Mouse (Mus musculus) CH12.LX (cell line): ENCODE results near the gene BC003965. TPM values are rescaled to one million over a fixed set of nuclear protein-coding genes. Genes with fewer than 3 reads are reported as not detected.
A peak's percentile ranks its signal among the peaks of the same experiment; 100 is the strongest.

Experiments used
- DNase-seq: peaks from one replicate; pipeline ENCODE4 v3.0.0-alpha.2; 2013; ENCODE audit errors: extremely low read depth
- H3K27ac ChIP-seq: 2 replicates; pipeline ENCODE4 v1.5.1; 2012; ENCODE audit warnings: low read depth, mild to moderate bottlenecking, control low read depth, moderate library complexity; ENCODE audit not compliant: insufficient read depth
- H3K27me3 ChIP-seq: replicated peaks from 2 replicates; pipeline ENCODE3; 2012; ENCODE audit warnings: inconsistent platforms
- H3K36me3 ChIP-seq, 2 experiments: replicated peaks in 1 of 2; 2 replicates each; pipeline versions ENCODE3 to v1.6.1; 2012; ENCODE audit warnings: inconsistent platforms in 1 of 2, low read length in 1 of 2, mild to moderate bottlenecking in 1 of 2, mixed read lengths in 1 of 2, moderate library complexity in 1 of 2; ENCODE audit not compliant: control insufficient read depth in 1 of 2, insufficient read depth in 1 of 2
- H3K4me1 ChIP-seq, 2 experiments: 2 replicates each; pipeline ENCODE4 v1.6.1; 2012; ENCODE audit warnings: inconsistent platforms in 1 of 2, moderate library complexity in 1 of 2; ENCODE audit not compliant: insufficient read depth in 2 of 2, control insufficient read depth in 1 of 2
- H3K4me2 ChIP-seq: 2 replicates; pipeline ENCODE4 v1.6.1; 2012; ENCODE audit warnings: low read depth, mild to moderate bottlenecking, control low read depth; ENCODE audit not compliant: poor library complexity, insufficient read depth, severe bottlenecking
- H3K4me3 ChIP-seq, 3 experiments: fragments of 150-350 bp in 1 of 3; sonication (generic) in 1 of 3; replicated peaks in 1 of 3; 2 replicates each; pipeline versions ENCODE3 to v1.5.1; 2011 to 2012; ENCODE audit warnings: low read depth in 2 of 3, low read length in 2 of 3, mild to moderate bottlenecking in 2 of 3, moderate library complexity in 2 of 3, control low read depth in 1 of 3, improper control_type of control experiment in 1 of 3, inconsistent platforms in 1 of 3, mixed read lengths in 1 of 3; ENCODE audit not compliant: poor library complexity in 1 of 3
- H3K79me2 ChIP-seq: replicated peaks from 2 replicates; pipeline ENCODE4 v1.6.1; 2012; ENCODE audit warnings: mild to moderate bottlenecking, moderate library complexity; ENCODE audit not compliant: control insufficient read depth, poor library complexity, insufficient read depth, severe bottlenecking; ENCODE audit errors: extremely low read depth
- H3K9ac ChIP-seq: 2 replicates; pipeline ENCODE4 v1.6.1; 2012; ENCODE audit warnings: low read depth, mild to moderate bottlenecking, control low read depth, moderate library complexity; ENCODE audit not compliant: insufficient read depth
- H3K9me3 ChIP-seq: replicated peaks from 2 replicates; pipeline ENCODE3; 2012; ENCODE audit warnings: low read length, inconsistent platforms, mixed read lengths
- CHD1 ChIP-seq: IDR thresholded peaks from 2 replicates; pipeline ENCODE4 v1.6.1; 2012; ENCODE audit warnings: low read depth, low read length, improper control_type of control experiment, inconsistent platforms
- CTCF ChIP-seq, 2 experiments: IDR thresholded peaks in 1 of 2; conservative IDR thresholded peaks in 1 of 2; 2 replicates each; pipeline ENCODE4 v1.5.1; 2011 to 2012; ENCODE audit warnings: low read depth in 2 of 2, low read length in 2 of 2, improper control_type of control experiment in 1 of 2, inconsistent platforms in 1 of 2, mild to moderate bottlenecking in 1 of 2, moderate library complexity in 1 of 2
- E2F4 ChIP-seq: IDR thresholded peaks from 2 replicates; pipeline ENCODE4 v1.6.1; 2011; ENCODE audit warnings: low read depth, low read length, improper control_type of control experiment; ENCODE audit not compliant: insufficient replicate concordance
- EP300 ChIP-seq: IDR thresholded peaks from 2 replicates; pipeline ENCODE4 v1.6.1; 2011; ENCODE audit warnings: low read length, improper control_type of control experiment
- ETS1 ChIP-seq: conservative IDR thresholded peaks from 2 replicates; pipeline ENCODE4 v1.6.1; 2012; ENCODE audit warnings: low read depth, mild to moderate bottlenecking, inconsistent platforms, low read length, improper control_type of control experiment, moderate library complexity
- GABPA ChIP-seq: IDR thresholded peaks from 2 replicates; pipeline ENCODE4 v1.6.1; 2012; ENCODE audit warnings: low read depth, low read length, improper control_type of control experiment, inconsistent platforms; ENCODE audit not compliant: insufficient replicate concordance
- IRF4 ChIP-seq: IDR thresholded peaks from 2 replicates; pipeline ENCODE4 v1.6.1; 2014; ENCODE audit warnings: low read depth, mild to moderate bottlenecking, inconsistent platforms, low read length, improper control_type of control experiment
- JUND ChIP-seq: conservative IDR thresholded peaks from 2 replicates; pipeline ENCODE4 v1.6.1; 2011; ENCODE audit warnings: low read depth, low read length, improper control_type of control experiment
- KAT2A ChIP-seq: IDR thresholded peaks from 2 replicates; pipeline ENCODE4 v1.6.1; 2012; ENCODE audit warnings: low read length, improper control_type of control experiment, inconsistent platforms; ENCODE audit not compliant: insufficient replicate concordance
- MAX ChIP-seq: IDR thresholded peaks from 2 replicates; pipeline ENCODE4 v1.6.1; 2011; ENCODE audit warnings: low read length, improper control_type of control experiment
- MAZ ChIP-seq: IDR thresholded peaks from 2 replicates; pipeline ENCODE4 v1.6.1; 2012; ENCODE audit warnings: low read depth, mild to moderate bottlenecking, inconsistent platforms, low read length, improper control_type of control experiment, moderate library complexity
- MEF2A ChIP-seq: IDR thresholded peaks from 2 replicates; pipeline ENCODE4 v1.6.1; 2014; ENCODE audit warnings: low read depth, mild to moderate bottlenecking, inconsistent platforms, low read length, improper control_type of control experiment, borderline replicate concordance
- MXI1 ChIP-seq: IDR thresholded peaks from 2 replicates; pipeline ENCODE4 v1.6.1; 2011; ENCODE audit warnings: mild to moderate bottlenecking, low read depth, low read length, improper control_type of control experiment
- MYC ChIP-seq: IDR thresholded peaks from 2 replicates; pipeline ENCODE4 v1.6.1; 2011; ENCODE audit warnings: low read depth, mild to moderate bottlenecking, improper control_type of control experiment, low read length
- NELFE ChIP-seq: IDR thresholded peaks from 2 replicates; pipeline ENCODE4 v1.6.1; 2011; ENCODE audit warnings: low read depth, low read length, improper control_type of control experiment
- PAX5 ChIP-seq: IDR thresholded peaks from 2 replicates; pipeline ENCODE4 v1.6.1; 2012; ENCODE audit warnings: low read length, inconsistent platforms, mixed read lengths
- POLR2A ChIP-seq: IDR thresholded peaks from 2 replicates; pipeline ENCODE4 v1.6.1; 2011; ENCODE audit warnings: low read depth, mild to moderate bottlenecking, improper control_type of control experiment, low read length
- POLR2AphosphoS2 ChIP-seq: IDR thresholded peaks from 2 replicates; pipeline ENCODE4 v1.6.1; 2011; ENCODE audit warnings: low read depth, low read length, improper control_type of control experiment
- RAD21 ChIP-seq: IDR thresholded peaks from 2 replicates; pipeline ENCODE4 v1.6.1; 2011; ENCODE audit warnings: low read depth, mild to moderate bottlenecking, low read length, improper control_type of control experiment, moderate library complexity
- SIN3A ChIP-seq: IDR thresholded peaks from 2 replicates; pipeline ENCODE4 v1.6.1; 2012; ENCODE audit warnings: low read length, improper control_type of control experiment, inconsistent platforms
- SMC3 ChIP-seq: IDR thresholded peaks from 2 replicates; pipeline ENCODE4 v1.6.1; 2011; ENCODE audit warnings: low read depth, low read length, improper control_type of control experiment
- TCF12 ChIP-seq: IDR thresholded peaks from 2 replicates; pipeline ENCODE4 v1.6.1; 2014; ENCODE audit warnings: low read depth, mild to moderate bottlenecking, inconsistent platforms, low read length, improper control_type of control experiment
- UBTF ChIP-seq: IDR thresholded peaks from 2 replicates; pipeline ENCODE4 v1.6.1; 2012; ENCODE audit warnings: low read depth, mild to moderate bottlenecking, inconsistent platforms, low read length, improper control_type of control experiment, moderate library complexity
- USF1 ChIP-seq: IDR thresholded peaks from 2 replicates; pipeline ENCODE4 v1.6.1; 2014; ENCODE audit warnings: low read depth, mild to moderate bottlenecking, inconsistent platforms, low read length, improper control_type of control experiment
- USF2 ChIP-seq: conservative IDR thresholded peaks from 2 replicates; pipeline ENCODE4 v1.6.1; 2011; ENCODE audit warnings: low read depth, low read length, improper control_type of control experiment
- ZMIZ1 ChIP-seq: IDR thresholded peaks from 2 replicates; pipeline ENCODE4 v1.6.1; 2012; ENCODE audit warnings: low read depth, mild to moderate bottlenecking, inconsistent platforms, low read length, improper control_type of control experiment
- dilution Hi-C: fragments of 300-500 bp; cut with MboI; formaldehyde crosslinking; loops from 2 replicates; pipeline ENCODE4 v1.14.3; 2020; ENCODE audit warnings: low sequenced_read_pairs; ENCODE audit not compliant: extremely low pct_unique_long_range_greater_than_20kb, extremely low pct_ligation_motif_present
- in situ Hi-C: fragments of 300-500 bp; cut with MboI; formaldehyde crosslinking; loops from 3 replicates; pipeline ENCODE4 v1.14.3; 2019; ENCODE audit warnings: low sequenced_read_pairs, low pct_ligation_motif_present, low pct_unique_long_range_greater_than_20kb, mixed read lengths
- polyA plus RNA-seq: library from polyadenylated mRNA; unstranded; fragments of >175 nt; gene quantifications from 2 replicates; pipeline ENCODE4 v1.2.1, GENCODE M21; 2012; ENCODE audit warnings: low read depth; ENCODE audit not compliant: insufficient read length
- total RNA-seq, 2 experiments: library from RNA; depleted of rRNA; stranded (reverse); fragments of 300-350 nt in 1 of 2; fragments of >200 nt in 1 of 2; gene quantifications; 2 replicates each; pipeline ENCODE4 v1.2.3; 2012 to 2014

The BC003965 gene
- total and polyA plus RNA-seq, 3 experiments, result 18.7 to 24.9 (median 24.7) TPM

- Histone ChIP-seq H3K4me2 (no peak overlapping the region), H3K9me3 (no peaks in the 10 kb centered on the region), H3K36me3 (peaks cover 29 to 57% of the 10 kb centered on the region in 2 experiments), H3K79me2 (peaks cover 6% of the 10 kb centered on the region; the same call in 1 of the 2 replicates), H3K27ac (no peak overlapping the region), H3K4me1 (peaks cover 16 to 36% of the 10 kb centered on the region in 2 experiments), H3K9ac (no peak overlapping the region), H3K4me3 (no peak overlapping the region), H3K27me3 (no peaks in the 10 kb centered on the region)
- dilution Hi-C loops, result no loop called here
- TF ChIP-seq MAX, result no peak
- TF ChIP-seq ETS1, result no peak
- TF ChIP-seq UBTF, result no peak
- no peak for TF ChIP-seq ZMIZ1
- TF ChIP-seq POLR2AphosphoS2, result no peak
- no peak for TF ChIP-seq NELFE
- no peak for TF ChIP-seq E2F4
- TF ChIP-seq MXI1, result no peak
- no peak for TF ChIP-seq GABPA
- TF ChIP-seq KAT2A, result no peak
- no peak for TF ChIP-seq SMC3
- TF ChIP-seq USF1, result no peak
- TF ChIP-seq POLR2A, result no peak
- TF ChIP-seq JUND, result no peak
- no peak for TF ChIP-seq USF2
- TF ChIP-seq IRF4, result no peak
- no peak for DNase-seq
- in situ Hi-C loops, result no loop called here
Measured at GRCm38 (mm10) chr17:25219492-25220295, 35.3 kb downstream of the BC003965 start.

- H3K9ac ChIP-seq, result no peak overlapping the region
- peak overlapping the region; percentile 95; the same call in 1 of the 2 replicates for H3K27ac ChIP-seq
Measured at GRCm38 (mm10) chr17:25220746-25221145, 36.4 kb downstream of the BC003965 start.

More at GRCm38 (mm10) chr17:25220746-25221145, 36.4 kb downstream of the BC003965 start:
- H3K4me3 ChIP-seq, result no peak overlapping the region
- no peak overlapping the region for H3K4me2 ChIP-seq
- peaks cover 24 to 46% of the 10 kb centered on the region in 2 experiments for H3K4me1 ChIP-seq
- H3K27me3 ChIP-seq, result no peaks in the 10 kb centered on the region
- dilution Hi-C loops (no loop called here), in situ Hi-C loops (no loop called here)
- H3K9me3 ChIP-seq, result no peaks in the 10 kb centered on the region
- peaks cover 22 to 52% of the 10 kb centered on the region in 2 experiments for H3K36me3 ChIP-seq
- DNase-seq, result no peak
- no peak for TF ChIP-seq MYC
- TF ChIP-seq E2F4, result no peak
- no peak for TF ChIP-seq PAX5
- TF ChIP-seq RAD21, result no peak
- no peak for TF ChIP-seq CHD1
- TF ChIP-seq ZMIZ1, result no peak
- no peak for TF ChIP-seq SMC3
- no peak for TF ChIP-seq GABPA
- no peak for TF ChIP-seq CTCF (conservative IDR thresholded peaks at IDR 0.05 in 1 of 2, IDR thresholded peaks at IDR 0.05 in 1 of 2; ENCODE audit: low read depth in 2 of 2, low read length in 2 of 2)
- no peak for TF ChIP-seq POLR2AphosphoS2
- no peak for TF ChIP-seq POLR2A
- no peak for TF ChIP-seq TCF12
- TF ChIP-seq USF1, result no peak
- TF ChIP-seq MEF2A, result no peak
- TF ChIP-seq EP300, result no peak
- TF ChIP-seq MAZ, result no peak
- no peak for TF ChIP-seq SIN3A
- peaks cover 6% of the 10 kb centered on the region; the same call in 1 of the 2 replicates for H3K79me2 ChIP-seq
